Comparison of ENCODE assay signal across 8 mouse cellular contexts in the genomic region with DNA sequence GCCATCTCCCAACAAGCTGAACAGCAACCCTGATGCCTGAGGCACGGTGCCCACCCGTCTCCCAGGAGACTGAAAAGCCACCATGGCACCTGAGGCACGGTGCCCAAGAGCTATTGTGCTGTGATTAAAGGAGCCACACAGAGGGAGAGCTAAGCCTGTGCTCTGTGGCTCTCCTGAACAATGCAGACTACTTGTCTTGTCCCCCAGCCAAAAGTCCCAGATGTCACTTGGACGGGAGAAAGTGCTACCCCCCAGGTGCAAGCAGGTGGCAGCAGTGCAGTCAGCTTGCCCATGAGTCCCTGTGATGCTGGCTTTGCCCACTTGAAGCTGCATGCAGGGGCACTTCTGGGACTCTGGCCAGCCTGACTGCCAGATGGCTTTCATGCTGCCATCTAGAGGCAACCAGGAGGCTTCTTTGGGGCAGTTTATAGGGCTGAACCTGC. TPM values are rescaled to one million over a fixed set of nuclear protein-coding genes. Genes with fewer than 3 reads are reported as not detected.
DNase-seq lines count a peak whose midpoint lies in the region; ATAC-seq and TF ChIP-seq lines count a peak whose summit lies in the region.

No protein-coding gene starts in this region.

- H3K27ac ChIP-seq in liver, postnatal 0 days (ENCODE audit: low read depth): no peak overlapping the region

- peaks cover 9% of the 10 kb centered on the region for H3K4me1 ChIP-seq in liver, postnatal 0 days (ENCODE audit: insufficient read depth)

- no peak overlapping the region for H3K4me3 ChIP-seq in liver, postnatal 0 days (ENCODE audit: low read depth, low read length)

- peaks cover 9% of the 10 kb centered on the region for H3K27me3 ChIP-seq in liver, postnatal 0 days (ENCODE audit: insufficient read depth, low read length)

- no peaks in the 10 kb centered on the region for H3K9me3 ChIP-seq in liver, postnatal 0 days (ENCODE audit: low read length)

- DNase-seq in liver, postnatal 0 days: no peak
- DNase-seq in liver: no peak
- DNase-seq in cerebellum, postnatal 14 days: peak; percentile 99
- peak; percentile 58 to 72 for DNase-seq in layer of hippocampus, postnatal 25 days (ENCODE audit: extremely low spot score in 1 of 2, low spot score in 1 of 2)
- DNase-seq in right cerebral cortex, postnatal 25 days: peak; percentile 64
- no peak for DNase-seq in urinary bladder, adult 2 months (ENCODE audit: low spot score)
- no peak for DNase-seq in spleen, postnatal 14 days (ENCODE audit: low spot score in 2 of 2)
- no peak for DNase-seq in thymus, postnatal 4 days

- TF ChIP-seq EP300 in liver, postnatal 0 days (IDR thresholded peaks at IDR 0.05; ENCODE audit: low read depth): no peak

- no peak overlapping the region for H3K4me2 ChIP-seq in liver, postnatal 0 days (ENCODE audit: low read depth, low read length)

- H3K36me3 ChIP-seq in liver, postnatal 0 days (replicated peaks; ENCODE audit: insufficient read depth, low read length): no peaks in the 10 kb centered on the region

- peak; percentile 29 for TF ChIP-seq CTCF in liver, postnatal 0 days (IDR thresholded peaks at IDR 0.05; ENCODE audit: low read depth)

- ATAC-seq in liver, postnatal 0 days: no peak

- WGBS in liver, postnatal 0 days (ENCODE audit: insufficient replicate concordance): 24% methylated on average over 4 of the region's 4 CpGs

- no peak overlapping the region for H3K9ac ChIP-seq in liver, postnatal 0 days (replicated peaks)

RNA-seq across cellular contexts. Expression of a gene that starts 4.4 kb away (rescaled TPM):
- not detected in 2 replicates for polyA plus RNA-seq in liver, postnatal 0 days (2015; fragmentation: Nextera tagmentation; extraction: Ambion mirVana)
- total RNA-seq in layer of hippocampus, postnatal 25 days (2021): 10 to 100 TPM; 41.3 to 42.0 TPM
- 0.01 TPM in 1 of 2 replicates, not detected in the other for polyA plus RNA-seq in urinary bladder, adult 2 months (2012; rRNA removed)

RNA-seq across cellular contexts. Expression of a gene that starts 23.1 kb away (rescaled TPM):
- not detected in 2 replicates for polyA plus RNA-seq in liver, postnatal 0 days (2015; fragmentation: Nextera tagmentation; extraction: Ambion mirVana)
- total RNA-seq in layer of hippocampus, postnatal 25 days (2021): not detected
- not detected in 2 replicates for polyA plus RNA-seq in urinary bladder, adult 2 months (2012; rRNA removed)

RNA-seq across cellular contexts. Expression of a gene that starts 48.4 kb away (rescaled TPM):
- polyA plus RNA-seq in liver, postnatal 0 days (2015; fragmentation: Nextera tagmentation; extraction: Ambion mirVana): not detected in 2 replicates
- total RNA-seq in layer of hippocampus, postnatal 25 days (2021): not detected
- polyA plus RNA-seq in urinary bladder, adult 2 months (2012; rRNA removed): 0.34 and 0.35 TPM in 2 replicates

Comparison
In these comparisons a context has a peak if more than half of its experiments do, and no peak if none do; other contexts are left out.
1. DNase-seq: peak in cerebellum, postnatal 14 days (2 of 2), layer of hippocampus, postnatal 25 days (2 of 2) and right cerebral cortex, postnatal 25 days (single experiment); none in liver, postnatal 0 days (single experiment), liver (single experiment), urinary bladder, adult 2 months (single experiment), spleen, postnatal 14 days (0 of 2) and thymus, postnatal 4 days (single experiment).